Mouse (Mus musculus) cerebellum, postnatal 4 days (tissue): ENCODE data around the gene Polr2h.

Experiments
- DNase-seq, 2 experiments: peaks; one replicate each; pipeline ENCODE4 v3.0.0; 2022; ENCODE audit warnings: low spot score in 2 of 2, mixed read lengths in 1 of 2

Gene Polr2h

GRCm38 (mm10) chr16:20722736-20723135 lies 5.3 kb downstream of the Polr2h start:
- no peak for DNase-seq

GRCm38 (mm10) chr16:20723247-20723646 lies 5.8 kb downstream of the Polr2h start:
- DNase-seq = no peak

GRCm38 (mm10) chr16:20724338-20724748 lies 6.9 kb downstream of the Polr2h start:
- DNase-seq = peak in 1 of 2 experiments; percentile 41

GRCm38 (mm10) chr16:20725321-20725720 lies 7.9 kb downstream of the Polr2h start:
- DNase-seq = no peak

GRCm38 (mm10) chr16:20725750-20726149 lies 8.3 kb downstream of the Polr2h start:
- no peak for DNase-seq

- DNase-seq = no peak
Observed at GRCm38 (mm10) chr16:20726384-20726783, 8.9 kb downstream of the Polr2h start.

- DNase-seq = no peak
Observed at GRCm38 (mm10) chr16:20730293-20730711, 12.8 kb downstream of the Polr2h start.

GRCm38 (mm10) chr16:20731688-20732087 lies 14.2 kb downstream of the Polr2h start:
- no peak for DNase-seq

GRCm38 (mm10) chr16:20732251-20732924 lies 14.9 kb downstream of the Polr2h start:
- DNase-seq = no peak

GRCm38 (mm10) chr16:20732925-20733730 lies 15.7 kb downstream of the Polr2h start, which contains the start of gene Chrd:
Chrd (plus strand) TSS chr16:20733127.
- peak; percentile 50 to 70 for DNase-seq

- peak in 1 of 2 experiments; percentile 47 for DNase-seq
Observed at GRCm38 (mm10) chr16:20733731-20734730, 16.6 kb downstream of the Polr2h start, which contains the start of gene Thpo. Thpo (minus strand) TSS chr16:20734511.

GRCm38 (mm10) chr16:20735651-20736050 lies 18.2 kb downstream of the Polr2h start:
- DNase-seq = no peak

- no peak for DNase-seq
Observed at GRCm38 (mm10) chr16:20736168-20736567, 18.7 kb downstream of the Polr2h start.

- DNase-seq = no peak
Observed at GRCm38 (mm10) chr16:20736823-20737222, 19.4 kb downstream of the Polr2h start.

- DNase-seq = no peak
Observed at GRCm38 (mm10) chr16:20739845-20740244, 22.4 kb downstream of the Polr2h start.

- peak in 1 of 2 experiments; percentile 68 for DNase-seq
Observed at GRCm38 (mm10) chr16:20746641-20747040, 29.2 kb downstream of the Polr2h start.

GRCm38 (mm10) chr16:20750518-20750917 lies 33.1 kb downstream of the Polr2h start:
- DNase-seq = no peak

- no peak for DNase-seq
Observed at GRCm38 (mm10) chr16:20756052-20756451, 38.6 kb downstream of the Polr2h start.

- no peak for DNase-seq
Observed at GRCm38 (mm10) chr16:20757385-20757784, 39.9 kb downstream of the Polr2h start.

- DNase-seq = peak in 1 of 2 experiments; percentile 71
Observed at GRCm38 (mm10) chr16:20761681-20762080, 44.2 kb downstream of the Polr2h start.

- peak in 1 of 2 experiments; percentile 47 for DNase-seq
Observed at GRCm38 (mm10) chr16:20765244-20765643, 47.8 kb downstream of the Polr2h start.
